Mouse (Mus musculus): ENCODE measurements around the gene Spata31.

The Spata31 gene

GRCm38 (mm10) chr13:64917191-64917590 lies at the start of gene Spata31:
Spata31 (plus strand) TSS chr13:64917406.
- DNase-seq: no peak

DNA sequence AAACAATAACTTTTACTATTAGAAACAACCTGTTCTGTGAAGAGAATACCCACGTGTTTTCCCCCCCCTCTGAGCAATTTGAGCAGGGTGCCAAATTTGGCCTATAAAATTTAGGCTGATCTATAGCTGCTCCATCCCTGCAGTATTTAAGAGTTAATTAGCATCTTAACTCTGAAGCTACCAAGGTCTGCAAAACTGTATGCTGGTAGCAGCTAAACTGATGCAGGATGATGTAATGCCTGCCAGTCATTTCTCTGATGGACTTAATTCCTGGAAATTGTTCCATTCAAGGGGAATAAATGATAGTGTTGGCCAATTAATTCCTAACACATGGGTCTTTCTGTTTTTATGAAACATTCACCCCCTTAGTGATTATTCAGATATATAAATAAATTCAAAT lies 14.1 kb upstream of the Spata31 start:
- no peak for DNase-seq

DNA sequence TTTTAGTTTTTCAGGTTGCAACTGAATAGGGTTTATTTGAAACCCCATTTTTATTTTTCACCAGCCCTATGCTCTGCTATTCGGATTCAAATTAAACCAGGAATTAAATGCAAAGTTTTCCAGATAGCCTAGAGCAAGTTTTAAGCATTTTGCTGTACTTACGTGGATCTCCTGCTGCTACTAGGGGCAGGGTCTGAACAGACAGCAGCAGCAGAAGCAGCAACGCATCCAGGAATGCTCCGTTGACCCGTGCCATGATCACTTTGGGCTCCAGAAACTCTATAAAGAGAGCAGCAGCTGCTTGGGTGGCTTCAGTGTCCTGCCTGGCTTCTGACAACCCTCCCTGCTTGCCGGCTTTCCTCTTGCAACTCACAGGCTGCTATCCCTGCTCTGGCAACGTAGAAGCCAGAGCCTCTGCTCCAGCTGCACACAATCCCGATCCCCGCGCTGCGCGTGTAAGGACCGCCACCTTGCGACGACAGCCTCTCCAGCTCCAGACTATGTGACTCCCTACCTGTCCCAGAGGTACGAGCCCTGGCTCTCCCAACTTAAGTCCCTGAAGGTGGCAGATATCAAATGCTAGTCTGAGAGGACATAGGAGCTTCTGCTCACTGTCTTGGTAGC lies 13.5 kb upstream of the Spata31 start, which contains the start of gene Cntnap3:
Gene Cntnap3, minus strand, starts transcription at position 371 of the 624 bp plus-strand sequence.
- no peak for DNase-seq

Data from cerebellum, adult 11-12 months (tissue).